Mouse (Mus musculus): ENCODE measurements around the gene Negr1. TPM values are rescaled to one million over a fixed set of nuclear protein-coding genes. Genes with fewer than 3 reads are reported as not detected.

Negr1 gene
- total RNA-seq, 1 experiment from 2014 or later: not detected

GRCm38 (mm10) chr3:157232723-157233122 lies 671.1 kb downstream of the Negr1 start:
- ATAC-seq (replicated peaks; ENCODE audit: insufficient number of reproducible peaks, low FRiP score, low TSS enrichment, poor library complexity, severe bottlenecking): no peak

GRCm38 (mm10) chr3:157240240-157240639 lies 678.6 kb downstream of the Negr1 start:
- no peak for ATAC-seq (replicated peaks; ENCODE audit: insufficient number of reproducible peaks, low FRiP score, low TSS enrichment, poor library complexity, severe bottlenecking)

GRCm38 (mm10) chr3:157255446-157255845 lies 693.9 kb downstream of the Negr1 start:
- ATAC-seq (replicated peaks; ENCODE audit: insufficient number of reproducible peaks, low FRiP score, low TSS enrichment, poor library complexity, severe bottlenecking): no peak

GRCm38 (mm10) chr3:157255863-157256262 lies 694.3 kb downstream of the Negr1 start:
- no peak for ATAC-seq (replicated peaks; ENCODE audit: insufficient number of reproducible peaks, low FRiP score, low TSS enrichment, poor library complexity, severe bottlenecking)

- ATAC-seq (replicated peaks; ENCODE audit: insufficient number of reproducible peaks, low FRiP score, low TSS enrichment, poor library complexity, severe bottlenecking): no peak
These were observed 707.1 kb downstream of the Negr1 start for GRCm38 (mm10) chr3:157268742-157269141.

GRCm38 (mm10) chr3:157272379-157272778 lies 710.8 kb downstream of the Negr1 start:
- ATAC-seq (replicated peaks; ENCODE audit: insufficient number of reproducible peaks, low FRiP score, low TSS enrichment, poor library complexity, severe bottlenecking): no peak

- no peak for ATAC-seq (replicated peaks; ENCODE audit: insufficient number of reproducible peaks, low FRiP score, low TSS enrichment, poor library complexity, severe bottlenecking)
These were observed 712.5 kb downstream of the Negr1 start for GRCm38 (mm10) chr3:157274143-157274542.

GRCm38 (mm10) chr3:157279717-157280116 lies 718.1 kb downstream of the Negr1 start:
- ATAC-seq (replicated peaks; ENCODE audit: insufficient number of reproducible peaks, low FRiP score, low TSS enrichment, poor library complexity, severe bottlenecking): no peak

GRCm38 (mm10) chr3:157281259-157281658 lies 719.7 kb downstream of the Negr1 start:
- no peak for ATAC-seq (replicated peaks; ENCODE audit: insufficient number of reproducible peaks, low FRiP score, low TSS enrichment, poor library complexity, severe bottlenecking)

GRCm38 (mm10) chr3:157291286-157291685 lies 729.7 kb downstream of the Negr1 start:
- ATAC-seq (replicated peaks; ENCODE audit: insufficient number of reproducible peaks, low FRiP score, low TSS enrichment, poor library complexity, severe bottlenecking): no peak

- ATAC-seq (replicated peaks; ENCODE audit: insufficient number of reproducible peaks, low FRiP score, low TSS enrichment, poor library complexity, severe bottlenecking): no peak
These were observed 735.6 kb downstream of the Negr1 start for GRCm38 (mm10) chr3:157297216-157297615.

- no peak for ATAC-seq (replicated peaks; ENCODE audit: insufficient number of reproducible peaks, low FRiP score, low TSS enrichment, poor library complexity, severe bottlenecking)
These were observed 742.0 kb downstream of the Negr1 start for GRCm38 (mm10) chr3:157303430-157304116.

- ATAC-seq (replicated peaks; ENCODE audit: insufficient number of reproducible peaks, low FRiP score, low TSS enrichment, poor library complexity, severe bottlenecking): no peak
These were observed 759.5 kb downstream of the Negr1 start for GRCm38 (mm10) chr3:157321081-157321573.

- no peak for ATAC-seq (replicated peaks; ENCODE audit: insufficient number of reproducible peaks, low FRiP score, low TSS enrichment, poor library complexity, severe bottlenecking)
These were observed 760.2 kb downstream of the Negr1 start for GRCm38 (mm10) chr3:157321834-157322233.

GRCm38 (mm10) chr3:157334169-157334568 lies 772.6 kb downstream of the Negr1 start:
- no peak for ATAC-seq (replicated peaks; ENCODE audit: insufficient number of reproducible peaks, low FRiP score, low TSS enrichment, poor library complexity, severe bottlenecking)

GRCm38 (mm10) chr3:157349480-157349879 lies 787.9 kb downstream of the Negr1 start:
- ATAC-seq (replicated peaks; ENCODE audit: insufficient number of reproducible peaks, low FRiP score, low TSS enrichment, poor library complexity, severe bottlenecking): no peak

GRCm38 (mm10) chr3:157358905-157359304 lies 797.3 kb downstream of the Negr1 start:
- ATAC-seq (replicated peaks; ENCODE audit: insufficient number of reproducible peaks, low FRiP score, low TSS enrichment, poor library complexity, severe bottlenecking): no peak

GRCm38 (mm10) chr3:157359840-157360239 lies 798.2 kb downstream of the Negr1 start:
- no peak for ATAC-seq (replicated peaks; ENCODE audit: insufficient number of reproducible peaks, low FRiP score, low TSS enrichment, poor library complexity, severe bottlenecking)

Data from monocyte, adult 5-6 weeks (primary cell).